Mouse (Mus musculus) adrenal gland, postnatal 4 days (tissue): Measurements from ENCODE around the gene Cfap73. TPM values are rescaled to one million over a fixed set of nuclear protein-coding genes. Genes with fewer than 3 reads are reported as not detected.
A peak's percentile ranks its signal among the peaks of the same experiment; 100 is the strongest.

ENCODE experiments used
- DNase-seq, 2 experiments: peaks; one replicate each; pipeline ENCODE4 v3.0.0; 2021 to 2022; ENCODE audit warnings: low spot score in 2 of 2, mixed read lengths in 2 of 2
- total RNA-seq, 2 experiments: library from RNA; stranded (reverse); gene quantifications; 2 replicates each; pipeline ENCODE4 v1.2.3; 2021

Cfap73 gene
- total RNA-seq, 2 experiments from 2014 or later: 0.56 to 0.78 TPM

GRCm38 (mm10) chr5:120647814-120648491 is 13.9 kb upstream of the Cfap73 start:
- no peak for DNase-seq

GRCm38 (mm10) chr5:120647361-120647760 is 13.3 kb upstream of the Cfap73 start:
- DNase-seq: no peak

GRCm38 (mm10) chr5:120645851-120646250 is 11.8 kb upstream of the Cfap73 start:
- no peak for DNase-seq

GRCm38 (mm10) chr5:120644227-120644626 is 10.2 kb upstream of the Cfap73 start:
- DNase-seq: no peak

- DNase-seq: peak in 1 of 2 experiments; percentile 41
These were observed 9.5 kb upstream of the Cfap73 start for GRCm38 (mm10) chr5:120643365-120644085.

- DNase-seq: no peak
These were observed 6.1 kb upstream of the Cfap73 start for GRCm38 (mm10) chr5:120640094-120640493.

GRCm38 (mm10) chr5:120635633-120636032 is 1.6 kb upstream of the Cfap73 start:
- DNase-seq: no peak

- DNase-seq: no peak
These were observed 825 bp upstream of the Cfap73 start for GRCm38 (mm10) chr5:120634860-120635259.

GRCm38 (mm10) chr5:120631892-120632291 is 2.1 kb downstream of the Cfap73 start:
- no peak for DNase-seq

- DNase-seq: no peak
These were observed 2.9 kb downstream of the Cfap73 start for GRCm38 (mm10) chr5:120631128-120631527.

GRCm38 (mm10) chr5:120628624-120629023 is 5.4 kb downstream of the Cfap73 start:
- no peak for DNase-seq

- DNase-seq: no peak
These were observed 6.3 kb downstream of the Cfap73 start for GRCm38 (mm10) chr5:120627515-120628300.

GRCm38 (mm10) chr5:120626399-120626798 is 7.6 kb downstream of the Cfap73 start:
- no peak for DNase-seq

GRCm38 (mm10) chr5:120624427-120624826 is 9.6 kb downstream of the Cfap73 start:
- no peak for DNase-seq

- no peak for DNase-seq
These were observed 11.7 kb downstream of the Cfap73 start for GRCm38 (mm10) chr5:120622198-120622851.

GRCm38 (mm10) chr5:120621846-120622197 is 12.2 kb downstream of the Cfap73 start:
- DNase-seq: no peak

- DNase-seq: no peak
These were observed 12.8 kb downstream of the Cfap73 start for GRCm38 (mm10) chr5:120621078-120621765.

- peak; percentile 71 to 72 for DNase-seq
These were observed 13.5 kb downstream of the Cfap73 start for GRCm38 (mm10) chr5:120620375-120621077.

- no peak for DNase-seq
These were observed 14.8 kb downstream of the Cfap73 start for GRCm38 (mm10) chr5:120619201-120619600.

- DNase-seq: no peak
These were observed 15.3 kb downstream of the Cfap73 start for GRCm38 (mm10) chr5:120618778-120619177.
